Mouse (Mus musculus) frontal cortex, adult (tissue): ENCODE data around the gene Sebox.

Experiments used
- ATAC-seq: cut with Nextera tagmentation; 2 replicates; pipeline ENCODE4 v1.9.2; 2017; ENCODE audit warnings: mild to moderate bottlenecking, moderate library complexity, mixed read lengths; ENCODE audit not compliant: low TSS enrichment

The Sebox gene

GRCm38 (mm10) chr11:78502909-78503650 lies at the start of gene Sebox:
Sebox (plus strand) TSS chr11:78503447.
- ATAC-seq: peak; percentile 42

GRCm38 (mm10) chr11:78453675-78454074 lies 49.6 kb upstream of the Sebox start:
- ATAC-seq: no peak

GRCm38 (mm10) chr11:78454276-78454675 lies 49.0 kb upstream of the Sebox start:
- no peak for ATAC-seq

- no peak for ATAC-seq
These were observed 47.9 kb upstream of the Sebox start for GRCm38 (mm10) chr11:78455308-78455707.

GRCm38 (mm10) chr11:78458740-78459139 lies 44.5 kb upstream of the Sebox start:
- ATAC-seq: no peak

- no peak for ATAC-seq
These were observed 41.4 kb upstream of the Sebox start for GRCm38 (mm10) chr11:78461894-78462293.

- no peak for ATAC-seq
These were observed 40.6 kb upstream of the Sebox start for GRCm38 (mm10) chr11:78462669-78463068.

GRCm38 (mm10) chr11:78463286-78464036 lies 39.8 kb upstream of the Sebox start:
- no peak for ATAC-seq

- ATAC-seq: no peak
These were observed 38.1 kb upstream of the Sebox start for GRCm38 (mm10) chr11:78465116-78465515.

- ATAC-seq: peak; percentile 75
These were observed 37.6 kb upstream of the Sebox start, which contains the start of gene Slc46a1 for GRCm38 (mm10) chr11:78465568-78466180. Slc46a1 (plus strand) TSS chr11:78465697.

- ATAC-seq: no peak
These were observed 36.9 kb upstream of the Sebox start for GRCm38 (mm10) chr11:78466242-78466912.

GRCm38 (mm10) chr11:78467515-78467914 lies 35.7 kb upstream of the Sebox start:
- ATAC-seq: no peak

GRCm38 (mm10) chr11:78467932-78468331 lies 35.3 kb upstream of the Sebox start:
- ATAC-seq: no peak

GRCm38 (mm10) chr11:78471326-78472103 lies 31.7 kb upstream of the Sebox start:
- ATAC-seq: no peak

GRCm38 (mm10) chr11:78475289-78475688 lies 28.0 kb upstream of the Sebox start:
- no peak for ATAC-seq

- no peak for ATAC-seq
These were observed 19.6 kb upstream of the Sebox start for GRCm38 (mm10) chr11:78483639-78484038.

- no peak for ATAC-seq
These were observed 15.1 kb upstream of the Sebox start for GRCm38 (mm10) chr11:78488168-78488567.

GRCm38 (mm10) chr11:78490781-78491241 lies 12.4 kb upstream of the Sebox start:
- peak; percentile 91 for ATAC-seq

GRCm38 (mm10) chr11:78495904-78496303 lies 7.3 kb upstream of the Sebox start:
- ATAC-seq: no peak

GRCm38 (mm10) chr11:78497071-78497541 lies 6.1 kb upstream of the Sebox start:
- ATAC-seq: peak; percentile 38
